Mouse (Mus musculus) retina, adult 2 months (tissue): ENCODE data around the gene Dcbld2.

Source experiments
- DNase-seq: peaks from one replicate; pipeline ENCODE4 v3.0.0-alpha.2; 2012; ENCODE audit warnings: low read depth, low spot score

The Dcbld2 gene

DNA sequence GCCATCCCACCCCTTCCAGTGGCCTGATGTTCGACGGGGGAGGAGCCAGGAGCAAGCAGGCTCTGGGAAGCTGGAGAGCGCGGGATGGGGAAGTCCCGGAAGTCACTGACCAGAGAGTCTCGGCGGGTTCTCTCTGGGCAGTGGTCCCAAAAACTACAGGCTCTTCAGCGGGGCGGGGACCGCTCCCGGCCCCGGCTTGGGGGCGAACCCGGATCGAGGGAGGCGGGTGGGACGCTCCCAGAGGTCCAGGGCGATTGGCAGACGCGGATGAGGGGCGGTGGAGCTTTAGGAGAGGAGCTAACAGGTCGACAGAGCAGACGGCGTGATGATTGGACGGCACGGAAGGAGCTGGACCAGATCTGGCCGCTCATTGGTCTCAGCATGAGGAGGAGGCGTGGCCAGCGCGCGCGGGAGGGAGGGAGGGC, at the start of gene Dcbld2:
Gene Dcbld2, plus strand, starts transcription at position 382 of the 425 bp plus-strand sequence.
- DNase-seq = peak; percentile 88

DNA sequence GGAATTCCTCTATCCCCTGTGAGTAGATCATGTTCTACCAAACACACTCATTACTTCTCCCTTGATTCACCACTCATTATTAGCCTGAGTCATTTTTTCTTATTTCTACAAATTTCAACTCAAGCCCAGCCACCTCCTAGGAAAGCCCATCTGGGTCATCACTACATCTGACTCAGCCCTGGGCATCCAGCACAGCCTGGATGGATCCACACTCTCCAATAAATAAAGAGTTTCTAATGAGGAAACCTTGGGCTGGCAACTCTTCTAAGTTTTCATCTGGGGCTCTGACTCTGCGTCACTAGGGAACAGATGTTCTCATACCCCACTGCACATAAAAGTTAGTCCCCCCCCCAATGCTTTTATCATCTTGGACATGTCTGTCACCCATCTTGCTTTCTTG, 31.1 kb upstream of the Dcbld2 start:
- DNase-seq = no peak

DNA sequence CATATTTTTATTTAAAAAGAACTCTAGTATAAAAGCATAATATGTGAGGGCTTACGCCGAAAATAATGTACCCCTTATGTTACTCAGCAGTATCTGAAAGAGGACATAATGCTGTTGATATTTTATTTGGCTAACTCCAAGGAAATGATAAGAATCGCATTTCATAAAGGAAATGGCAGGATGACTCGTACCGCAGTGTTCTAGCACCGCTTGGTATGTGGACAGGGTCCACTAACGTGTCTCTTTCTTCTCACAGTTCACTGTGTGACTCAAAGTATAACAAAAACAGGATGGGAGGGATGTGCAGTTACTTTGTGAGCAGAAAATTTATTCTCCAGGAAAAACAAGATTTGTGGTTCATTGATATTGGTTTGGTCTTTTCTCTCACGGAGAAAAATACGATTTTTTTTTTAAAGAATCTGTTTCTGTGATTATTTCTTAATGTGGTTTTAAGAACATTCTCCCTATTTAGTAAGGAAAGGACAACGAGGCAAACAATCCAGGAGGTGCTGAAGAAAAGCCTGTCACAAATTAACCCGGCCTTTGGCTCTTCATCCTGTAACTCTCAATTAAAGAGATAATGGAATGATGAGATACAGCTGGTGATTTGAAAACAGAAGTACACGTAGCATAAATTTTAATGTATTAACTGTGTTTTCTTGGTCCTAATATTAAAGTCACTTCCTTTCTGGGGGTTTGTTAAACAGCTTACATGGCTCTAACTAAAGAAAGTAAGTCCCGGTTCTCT, 30.3 kb upstream of the Dcbld2 start:
- DNase-seq = no peak

DNA sequence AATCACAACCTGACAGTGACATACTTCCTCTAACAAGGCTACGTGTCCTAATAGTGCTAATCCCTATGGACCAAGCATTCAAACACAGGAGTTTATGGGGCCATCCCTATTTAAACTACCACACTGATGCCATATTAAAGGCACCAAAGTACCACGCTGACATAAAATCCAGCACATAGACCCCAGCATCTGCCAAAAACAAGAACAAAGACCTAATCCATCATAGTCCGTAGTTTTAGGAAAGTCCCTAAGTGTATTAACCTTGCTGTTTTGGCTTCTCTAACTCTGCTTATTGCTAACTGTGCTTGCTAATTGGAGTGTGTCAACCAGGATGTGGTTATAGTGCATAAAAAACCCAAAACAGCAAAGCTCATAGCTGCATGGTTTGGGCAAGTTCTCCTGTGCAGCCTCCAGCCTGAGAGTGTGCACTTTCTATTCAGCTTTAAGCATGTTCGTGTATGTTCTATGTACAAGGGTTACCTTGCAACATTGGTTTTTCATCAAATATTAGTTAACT, 21.9 kb upstream of the Dcbld2 start:
- DNase-seq = no peak

DNA sequence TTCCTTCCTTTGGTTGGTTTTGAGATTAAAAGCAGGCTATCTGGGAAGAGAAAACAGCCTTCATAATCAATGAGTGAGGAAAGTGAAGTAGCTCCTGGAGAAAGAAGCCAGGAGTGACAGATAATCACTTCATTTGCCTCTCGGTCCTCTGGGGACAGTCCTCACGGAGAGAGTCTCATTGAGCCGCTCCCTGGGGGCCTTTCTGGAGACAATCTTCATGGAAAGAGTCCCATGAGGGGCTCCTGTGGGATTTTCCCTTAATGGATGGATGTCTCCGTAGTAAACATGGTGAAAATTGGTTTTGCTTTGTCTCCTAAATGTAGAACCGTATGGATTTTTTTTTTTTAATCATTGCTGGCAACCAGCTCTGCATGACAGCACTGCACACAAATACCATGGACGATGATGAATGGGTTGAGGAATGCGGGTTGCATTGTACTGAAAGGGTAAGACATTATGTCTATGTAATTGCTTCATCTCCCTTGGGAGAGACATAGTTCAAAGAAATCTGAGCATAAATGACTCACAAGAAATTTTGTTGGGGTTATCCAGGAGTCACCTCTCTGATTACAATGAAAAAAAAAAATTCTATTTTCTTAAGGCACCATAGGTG, 19.0 kb upstream of the Dcbld2 start:
- no peak for DNase-seq

DNA sequence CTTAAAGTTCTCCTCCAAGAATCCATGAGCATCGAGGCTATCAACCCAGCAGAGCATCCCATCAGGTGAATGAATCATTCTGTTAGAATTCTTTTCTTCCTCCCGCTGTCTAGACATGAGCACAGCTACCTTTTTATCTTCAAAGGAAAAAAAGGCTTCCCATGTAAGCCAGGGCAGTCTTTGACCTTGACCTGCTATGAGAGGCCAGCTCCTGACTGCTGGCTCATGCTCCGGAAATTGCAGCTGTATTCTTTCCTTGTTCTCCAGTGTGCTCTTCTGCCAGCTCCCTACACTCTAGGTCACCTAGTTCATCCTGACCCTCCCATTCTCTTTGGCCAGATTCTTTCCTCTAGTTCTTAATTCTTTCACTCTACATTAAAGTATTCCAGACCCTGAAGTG, 15.2 kb upstream of the Dcbld2 start:
- DNase-seq = no peak

DNA sequence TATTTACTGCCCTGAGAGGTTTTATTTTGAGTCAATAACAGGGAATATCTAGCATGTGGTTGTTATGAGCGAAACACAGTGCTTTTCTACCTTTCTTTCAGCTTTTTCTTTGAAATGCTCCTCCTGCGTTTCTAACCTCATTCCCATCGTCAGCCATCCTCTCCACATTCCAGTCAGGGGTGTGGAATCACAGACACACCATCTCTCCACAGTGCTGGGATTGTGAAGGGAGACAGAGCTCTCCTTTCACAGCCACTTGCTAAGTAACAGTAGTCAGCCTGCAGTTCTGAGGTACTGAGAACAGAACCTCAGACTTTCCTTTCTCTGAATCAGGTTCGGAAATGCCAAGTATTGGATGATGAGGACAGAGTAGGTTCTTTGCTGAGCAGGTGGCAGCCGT, 14.1 kb upstream of the Dcbld2 start:
- DNase-seq = no peak

DNA sequence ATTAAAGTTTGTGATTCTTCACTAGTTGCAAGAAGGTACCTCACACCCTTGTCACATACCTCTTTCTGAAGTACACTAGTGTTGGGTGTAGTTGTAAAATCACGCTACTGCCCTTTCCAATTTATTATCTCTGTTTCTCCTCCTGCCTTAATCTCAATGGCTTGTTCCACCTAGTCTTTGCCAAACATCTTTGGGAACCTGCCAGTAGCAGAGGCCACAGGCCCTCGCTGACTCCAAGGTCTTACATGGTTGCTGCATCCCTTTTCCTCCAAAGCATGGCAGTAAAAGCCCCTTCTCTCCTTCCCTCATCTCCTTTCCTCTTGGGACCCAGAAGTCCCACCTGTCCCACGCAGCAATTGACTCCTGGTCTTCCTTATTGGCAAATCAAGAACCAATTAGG, 9.6 kb upstream of the Dcbld2 start:
- no peak for DNase-seq

DNA sequence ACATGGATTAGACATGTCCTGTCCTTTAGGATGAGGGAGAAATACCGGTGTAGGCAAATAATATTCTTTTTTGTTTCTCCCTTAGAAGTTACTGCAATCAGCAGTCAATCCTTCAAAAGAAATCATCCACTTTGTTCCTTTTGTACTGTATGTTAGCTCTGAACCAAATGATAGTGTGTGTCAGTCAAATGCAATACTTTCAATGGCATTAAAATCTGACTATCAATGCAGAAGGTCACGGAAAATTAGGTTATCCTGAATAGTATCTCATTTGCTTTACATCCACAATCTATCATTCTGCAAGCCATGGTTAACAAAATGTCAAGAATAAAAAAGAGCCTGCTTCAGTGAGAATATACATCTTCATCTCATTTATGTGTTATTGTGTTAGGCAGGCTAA, 7.2 kb upstream of the Dcbld2 start:
- no peak for DNase-seq

DNA sequence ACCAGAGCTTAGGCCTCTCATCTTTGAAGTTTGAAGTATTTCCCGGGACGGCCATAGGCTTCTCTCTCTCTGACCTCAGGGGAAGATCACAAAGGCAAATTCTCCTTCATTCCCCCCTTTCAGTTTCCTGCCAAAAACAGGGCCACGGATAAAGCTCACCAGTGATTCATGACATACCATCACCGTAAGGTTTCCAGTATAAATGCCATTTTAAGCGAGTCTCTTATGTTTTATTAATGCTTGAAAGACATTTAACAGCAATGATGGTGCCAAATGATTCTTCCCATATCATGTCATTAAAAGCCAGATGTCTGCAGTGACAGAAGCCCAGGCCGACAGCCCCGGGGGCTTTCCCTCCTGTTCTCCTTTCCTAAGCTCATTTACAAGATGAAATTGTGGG, 3.6 kb upstream of the Dcbld2 start:
- DNase-seq = no peak

DNA sequence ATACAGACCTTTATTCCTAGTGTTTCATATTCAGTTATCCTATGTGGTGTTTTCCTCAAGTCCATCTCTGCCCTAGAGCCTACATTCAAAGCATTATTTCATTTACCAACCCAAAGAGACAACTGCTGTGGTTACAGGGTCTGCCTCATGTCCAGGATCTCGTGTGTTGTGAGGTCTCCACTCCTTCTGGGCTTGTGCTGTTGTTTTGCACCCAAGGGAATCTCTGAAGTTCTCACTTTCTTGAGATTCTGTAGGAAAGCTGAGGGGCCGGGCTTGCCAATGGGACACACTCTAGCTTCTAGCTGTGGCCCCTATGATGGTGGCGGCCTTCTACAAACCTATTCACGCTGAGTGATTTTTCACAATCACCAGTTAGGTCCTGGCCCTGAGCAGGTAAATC, 3.0 kb upstream of the Dcbld2 start:
- no peak for DNase-seq

DNA sequence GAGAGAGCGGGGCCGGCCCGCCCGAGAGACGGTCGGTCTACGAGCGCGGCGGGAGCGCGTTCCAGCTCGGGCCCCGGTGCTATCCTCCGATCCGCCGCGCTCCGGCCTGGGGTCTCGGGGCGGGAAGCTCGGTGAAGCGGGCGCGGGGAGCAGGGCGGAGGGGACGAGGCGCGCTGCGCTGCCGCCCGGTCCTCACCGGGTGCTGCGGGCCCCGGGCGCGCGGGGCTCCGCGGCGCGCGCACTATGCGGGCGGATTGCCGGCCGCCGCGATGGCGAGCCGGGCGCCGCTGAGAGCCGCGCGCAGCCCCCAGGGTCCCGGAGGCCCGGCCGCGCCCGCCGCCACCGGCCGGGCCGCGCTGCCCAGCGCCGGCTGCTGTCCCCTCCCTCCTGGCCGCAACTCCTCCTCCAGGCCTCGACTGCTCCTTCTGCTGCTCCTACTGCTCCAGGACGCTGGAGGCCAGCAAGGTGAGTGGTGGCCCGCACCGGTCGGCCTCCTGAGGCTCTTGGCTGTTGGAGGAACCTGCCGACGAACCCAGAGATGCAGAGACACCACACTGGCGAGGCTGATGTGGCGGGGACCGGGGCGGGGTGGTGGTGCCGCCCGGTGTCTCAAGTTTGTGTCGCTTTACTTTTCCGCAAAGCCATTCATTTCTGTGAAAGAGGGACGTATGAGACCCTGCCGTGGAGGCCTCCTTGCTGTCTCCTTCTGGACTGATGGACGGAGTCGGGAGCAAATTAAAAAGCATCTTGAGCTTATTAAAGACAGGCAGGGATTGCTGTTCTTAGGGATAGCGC, 441 bp downstream of the Dcbld2 start:
- no peak for DNase-seq

DNA sequence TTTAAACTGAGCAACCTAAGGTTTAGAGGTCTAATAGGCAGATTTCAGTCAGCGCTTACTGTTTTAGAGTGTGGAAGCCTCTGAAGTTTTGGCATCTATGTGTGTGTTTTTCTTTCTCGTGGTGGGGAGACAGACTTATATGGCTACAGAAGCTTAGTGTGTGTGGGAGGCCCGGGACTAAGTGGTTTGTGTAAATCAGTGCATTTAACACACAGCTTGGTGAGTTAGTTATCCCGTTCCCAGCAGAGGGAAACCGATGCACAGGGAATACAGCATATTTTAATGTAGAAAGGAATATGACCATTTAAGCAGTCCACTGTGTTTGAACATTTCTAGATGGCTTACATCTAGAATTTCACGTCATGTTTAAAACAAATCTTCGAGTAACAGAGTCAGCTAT, 1.6 kb downstream of the Dcbld2 start:
- DNase-seq = no peak

DNA sequence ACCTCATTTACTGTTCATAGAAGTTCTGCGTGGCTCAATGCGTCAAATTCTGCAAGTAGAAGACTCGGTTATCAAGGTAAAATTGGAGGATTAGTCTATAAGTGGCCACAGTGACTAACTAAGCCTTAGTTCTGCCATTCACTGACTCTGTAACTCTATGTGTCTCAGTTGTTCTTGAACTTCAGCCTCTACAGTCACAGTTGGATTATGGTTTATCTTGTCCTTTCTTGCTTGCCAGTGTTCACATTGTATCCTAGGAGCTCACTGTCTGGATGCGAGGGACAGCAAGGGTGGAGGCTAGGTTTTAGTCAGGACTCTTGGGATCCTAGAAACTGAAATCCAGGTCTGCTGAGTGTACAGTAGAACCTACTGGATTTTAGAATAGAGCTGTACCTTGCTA, 6.6 kb downstream of the Dcbld2 start:
- DNase-seq = no peak

DNA sequence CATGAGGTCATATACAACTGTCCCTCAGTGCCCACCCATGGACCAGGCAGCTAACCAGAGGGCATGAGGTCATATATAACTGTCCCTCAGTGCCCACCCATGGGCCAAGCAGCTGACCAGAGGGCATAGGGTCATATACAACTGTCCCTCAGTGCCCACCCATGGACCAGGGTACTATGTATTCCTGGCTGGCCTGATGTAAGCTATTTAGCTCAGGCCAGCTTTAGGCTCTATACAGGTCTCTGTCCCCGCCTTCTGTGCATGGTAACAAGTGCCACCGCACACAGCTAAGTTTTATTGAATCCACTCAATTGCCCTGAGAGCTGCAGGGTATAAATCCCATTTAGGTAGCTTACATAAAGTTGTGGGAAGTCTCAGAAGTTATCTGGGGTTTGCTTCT, 7.3 kb downstream of the Dcbld2 start:
- no peak for DNase-seq

DNA sequence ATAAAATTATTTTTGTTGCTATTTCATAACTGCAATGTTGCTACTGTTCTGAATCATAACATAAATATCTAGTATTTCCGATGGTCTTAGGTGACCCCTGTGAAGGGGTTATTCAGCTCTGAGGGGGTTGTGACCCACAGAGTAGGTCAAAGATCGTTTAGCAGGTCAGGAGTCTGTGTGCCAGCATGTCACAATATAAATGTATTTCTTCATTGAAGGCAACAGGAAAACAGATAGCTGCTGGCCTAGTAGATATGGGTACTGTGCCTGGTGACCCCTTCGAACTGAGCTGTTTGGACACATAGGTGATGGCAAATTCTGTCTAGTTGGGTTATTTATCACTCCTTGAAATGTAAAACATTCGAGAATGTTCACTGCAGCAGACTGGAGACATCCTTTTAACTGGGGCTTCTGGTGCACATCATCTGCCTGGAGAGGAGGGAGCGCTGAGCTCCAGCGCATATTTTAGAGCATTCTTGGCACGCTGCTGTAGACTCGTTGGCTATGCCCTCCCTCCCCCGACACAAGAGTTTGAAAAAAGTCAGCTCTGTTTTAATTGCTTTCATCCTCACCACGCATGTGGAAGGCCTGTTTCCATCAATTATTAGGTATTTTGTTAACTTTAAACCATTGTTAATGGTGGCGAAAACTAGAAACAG, 13.6 kb downstream of the Dcbld2 start:
- no peak for DNase-seq

DNA sequence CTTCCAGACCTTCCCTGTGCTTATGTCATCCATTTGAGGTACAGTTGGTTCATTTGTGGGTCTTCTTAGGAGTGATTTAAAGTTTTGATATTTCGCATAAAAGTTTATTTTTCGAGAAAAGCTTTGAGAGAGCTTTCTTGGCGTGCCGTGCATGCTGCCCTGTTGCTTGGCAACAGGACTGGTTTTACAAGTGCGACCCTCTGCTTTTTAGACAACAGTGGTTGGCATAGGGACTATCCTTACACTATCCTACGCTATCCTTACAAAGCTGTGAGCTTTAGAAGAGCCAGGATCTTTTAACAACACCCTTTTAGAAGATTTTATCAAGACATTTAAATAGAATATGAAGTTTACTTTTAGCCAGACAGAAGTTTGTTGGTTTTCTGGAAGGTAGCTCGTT, 22.0 kb downstream of the Dcbld2 start:
- DNase-seq = no peak

DNA sequence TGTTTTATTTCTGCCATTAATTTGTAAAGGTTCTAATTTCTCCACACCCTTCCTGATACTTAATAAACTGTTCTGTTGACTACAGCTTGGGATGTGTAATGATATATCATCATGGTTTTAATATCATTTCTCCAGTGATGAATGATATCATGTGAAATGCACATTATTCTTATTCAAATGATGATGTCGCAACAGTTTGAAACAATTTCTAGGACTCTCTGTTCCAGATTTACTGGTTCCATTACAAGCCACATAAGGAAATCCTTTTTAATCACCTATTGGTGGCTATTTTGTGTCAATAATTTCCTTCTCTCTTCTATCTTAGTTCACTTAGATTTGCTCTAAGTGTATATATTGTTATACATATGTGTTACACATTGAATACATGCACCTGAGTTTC, 24.1 kb downstream of the Dcbld2 start:
- DNase-seq = no peak

DNA sequence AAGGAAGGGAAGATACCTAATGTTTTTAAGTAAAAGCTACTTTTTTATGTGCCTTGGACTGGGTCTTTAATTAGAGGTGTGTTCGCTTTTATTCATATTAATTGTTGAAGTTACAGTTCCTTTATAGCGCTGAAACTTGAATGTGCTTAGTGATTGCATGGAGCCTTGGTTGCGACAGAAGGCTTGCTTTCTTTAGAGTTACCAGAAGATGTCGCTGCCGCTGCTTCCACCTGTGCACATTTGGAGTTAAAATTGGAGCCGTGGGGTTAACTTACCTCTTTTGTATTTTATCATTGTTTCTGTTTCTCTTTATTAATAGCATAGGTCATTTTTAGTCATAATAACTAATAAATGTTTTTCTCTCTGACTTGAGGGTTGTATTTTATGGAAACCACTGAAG, 36.5 kb downstream of the Dcbld2 start:
- no peak for DNase-seq

DNA sequence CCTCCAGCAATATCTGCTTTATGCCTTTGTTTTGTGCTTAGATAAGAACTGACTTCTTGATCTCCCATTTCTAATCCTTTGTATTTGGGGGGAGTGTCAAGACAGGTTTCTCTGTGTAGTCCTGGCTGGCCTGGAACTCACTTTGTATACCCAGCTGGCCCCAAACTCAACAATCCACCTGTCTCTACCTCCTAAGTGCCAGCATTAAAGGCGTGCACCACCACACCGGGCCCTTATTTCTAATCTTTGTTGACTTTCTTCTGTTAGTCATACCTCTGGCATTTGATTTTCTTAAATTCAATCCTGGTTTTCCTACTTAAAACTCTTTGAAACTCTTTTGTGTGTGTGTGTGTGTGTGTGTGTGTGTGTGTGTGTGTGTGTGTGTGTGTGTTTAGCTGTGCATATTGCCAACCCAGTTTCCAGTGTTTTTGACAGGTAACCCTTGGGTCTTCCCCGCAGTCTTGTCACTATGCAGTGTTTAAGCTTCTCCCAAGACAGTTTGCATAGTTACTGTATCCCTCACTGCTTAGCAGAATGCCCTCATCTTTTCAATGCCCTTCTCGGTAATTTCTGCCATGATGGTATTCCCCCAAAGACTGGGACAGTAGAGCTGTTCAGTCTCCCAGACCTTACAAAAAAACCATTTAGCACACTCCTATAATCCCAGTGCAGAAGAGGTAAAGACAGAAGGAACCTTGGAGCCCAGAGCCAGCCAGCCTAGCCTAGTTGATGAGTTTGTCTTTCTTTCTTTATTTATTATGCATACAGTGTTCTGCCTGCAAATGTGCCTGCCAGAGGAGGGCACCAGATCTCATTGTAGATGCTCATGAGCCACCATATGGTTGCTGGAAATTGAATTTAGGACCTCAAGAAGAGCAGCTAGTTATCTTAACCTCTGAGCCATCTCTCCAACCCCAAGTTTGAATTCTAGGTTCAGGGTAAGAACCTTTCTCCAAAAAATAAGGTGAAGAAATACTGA, 38.3 kb downstream of the Dcbld2 start:
- DNase-seq = no peak

DNA sequence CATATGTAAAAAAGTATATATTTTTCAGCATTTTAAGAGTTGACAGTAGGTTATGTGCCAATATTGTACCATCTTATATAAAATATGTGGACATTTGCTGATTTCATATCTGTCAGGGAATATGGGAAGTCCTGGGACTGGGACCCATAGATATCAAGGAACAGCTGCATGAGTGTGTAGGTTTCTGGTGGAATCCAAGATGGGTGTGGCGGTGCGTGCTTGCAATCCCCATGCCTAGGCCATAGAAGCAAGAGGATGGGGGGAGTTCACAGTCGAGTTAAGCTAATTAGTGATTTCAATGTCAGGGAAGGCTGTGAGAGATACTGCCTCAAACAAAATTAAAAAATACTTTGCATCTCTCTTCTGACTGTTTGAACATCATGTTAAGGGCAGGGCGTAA, 40.8 kb downstream of the Dcbld2 start:
- no peak for DNase-seq
